Mouse (Mus musculus) CH12.LX (cell line): ENCODE measurements around the gene Acss1. TPM values are rescaled to one million over a fixed set of nuclear protein-coding genes. Genes with fewer than 3 reads are reported as not detected.

ENCODE experiments used
- DNase-seq: peaks from one replicate; pipeline ENCODE4 v3.0.0-alpha.2; 2013; ENCODE audit errors: extremely low read depth
- H3K27ac ChIP-seq: 2 replicates; pipeline ENCODE4 v1.5.1; 2012; ENCODE audit warnings: low read depth, mild to moderate bottlenecking, control low read depth, moderate library complexity; ENCODE audit not compliant: insufficient read depth
- H3K27me3 ChIP-seq: replicated peaks from 2 replicates; pipeline ENCODE3; 2012; ENCODE audit warnings: inconsistent platforms
- H3K36me3 ChIP-seq, 2 experiments: replicated peaks in 1 of 2; 2 replicates each; pipeline versions ENCODE3 to v1.6.1; 2012; ENCODE audit warnings: inconsistent platforms in 1 of 2, low read length in 1 of 2, mild to moderate bottlenecking in 1 of 2, mixed read lengths in 1 of 2, moderate library complexity in 1 of 2; ENCODE audit not compliant: control insufficient read depth in 1 of 2, insufficient read depth in 1 of 2
- H3K4me1 ChIP-seq, 2 experiments: 2 replicates each; pipeline ENCODE4 v1.6.1; 2012; ENCODE audit warnings: inconsistent platforms in 1 of 2, moderate library complexity in 1 of 2; ENCODE audit not compliant: insufficient read depth in 2 of 2, control insufficient read depth in 1 of 2
- H3K4me2 ChIP-seq: 2 replicates; pipeline ENCODE4 v1.6.1; 2012; ENCODE audit warnings: low read depth, mild to moderate bottlenecking, control low read depth; ENCODE audit not compliant: poor library complexity, insufficient read depth, severe bottlenecking
- H3K4me3 ChIP-seq, 3 experiments: fragments of 150-350 bp in 1 of 3; sonication (generic) in 1 of 3; replicated peaks in 1 of 3; 2 replicates each; pipeline versions ENCODE3 to v1.5.1; 2011 to 2012; ENCODE audit warnings: low read depth in 2 of 3, low read length in 2 of 3, mild to moderate bottlenecking in 2 of 3, moderate library complexity in 2 of 3, control low read depth in 1 of 3, improper control_type of control experiment in 1 of 3, inconsistent platforms in 1 of 3, mixed read lengths in 1 of 3; ENCODE audit not compliant: poor library complexity in 1 of 3
- H3K79me2 ChIP-seq: replicated peaks from 2 replicates; pipeline ENCODE4 v1.6.1; 2012; ENCODE audit warnings: mild to moderate bottlenecking, moderate library complexity; ENCODE audit not compliant: control insufficient read depth, poor library complexity, insufficient read depth, severe bottlenecking; ENCODE audit errors: extremely low read depth
- H3K9ac ChIP-seq: 2 replicates; pipeline ENCODE4 v1.6.1; 2012; ENCODE audit warnings: low read depth, mild to moderate bottlenecking, control low read depth, moderate library complexity; ENCODE audit not compliant: insufficient read depth
- H3K9me3 ChIP-seq: replicated peaks from 2 replicates; pipeline ENCODE3; 2012; ENCODE audit warnings: low read length, inconsistent platforms, mixed read lengths
- BHLHE40 ChIP-seq: IDR thresholded peaks from 2 replicates; pipeline ENCODE4 v1.6.1; 2011; ENCODE audit warnings: mild to moderate bottlenecking, low read depth, low read length, improper control_type of control experiment
- CHD1 ChIP-seq: IDR thresholded peaks from 2 replicates; pipeline ENCODE4 v1.6.1; 2012; ENCODE audit warnings: low read depth, low read length, improper control_type of control experiment, inconsistent platforms
- CHD2 ChIP-seq: IDR thresholded peaks from 2 replicates; pipeline ENCODE4 v1.6.1; 2011; ENCODE audit warnings: low read length, improper control_type of control experiment
- CTCF ChIP-seq, 2 experiments: IDR thresholded peaks in 1 of 2; conservative IDR thresholded peaks in 1 of 2; 2 replicates each; pipeline ENCODE4 v1.5.1; 2011 to 2012; ENCODE audit warnings: low read depth in 2 of 2, low read length in 2 of 2, improper control_type of control experiment in 1 of 2, inconsistent platforms in 1 of 2, mild to moderate bottlenecking in 1 of 2, moderate library complexity in 1 of 2
- E2F4 ChIP-seq: IDR thresholded peaks from 2 replicates; pipeline ENCODE4 v1.6.1; 2011; ENCODE audit warnings: low read depth, low read length, improper control_type of control experiment; ENCODE audit not compliant: insufficient replicate concordance
- ELF1 ChIP-seq: IDR thresholded peaks from 2 replicates; pipeline ENCODE4 v1.6.1; 2014; ENCODE audit warnings: low read depth, mild to moderate bottlenecking, inconsistent platforms, low read length, improper control_type of control experiment
- GABPA ChIP-seq: IDR thresholded peaks from 2 replicates; pipeline ENCODE4 v1.6.1; 2012; ENCODE audit warnings: low read depth, low read length, improper control_type of control experiment, inconsistent platforms; ENCODE audit not compliant: insufficient replicate concordance
- HCFC1 ChIP-seq: IDR thresholded peaks from 2 replicates; pipeline ENCODE4 v1.6.1; 2012; ENCODE audit warnings: low read depth, mild to moderate bottlenecking, inconsistent platforms, low read length, improper control_type of control experiment
- JUN ChIP-seq: IDR thresholded peaks from 2 replicates; pipeline ENCODE4 v1.6.1; 2011; ENCODE audit warnings: low read depth, mild to moderate bottlenecking, low read length, improper control_type of control experiment, moderate library complexity; ENCODE audit not compliant: insufficient read depth
- JUND ChIP-seq: conservative IDR thresholded peaks from 2 replicates; pipeline ENCODE4 v1.6.1; 2011; ENCODE audit warnings: low read depth, low read length, improper control_type of control experiment
- KAT2A ChIP-seq: IDR thresholded peaks from 2 replicates; pipeline ENCODE4 v1.6.1; 2012; ENCODE audit warnings: low read length, improper control_type of control experiment, inconsistent platforms; ENCODE audit not compliant: insufficient replicate concordance
- MAFK ChIP-seq: IDR thresholded peaks from 2 replicates; pipeline ENCODE4 v1.6.1; 2011; ENCODE audit warnings: low read length, improper control_type of control experiment; ENCODE audit not compliant: insufficient replicate concordance
- MAZ ChIP-seq: IDR thresholded peaks from 2 replicates; pipeline ENCODE4 v1.6.1; 2012; ENCODE audit warnings: low read depth, mild to moderate bottlenecking, inconsistent platforms, low read length, improper control_type of control experiment, moderate library complexity
- MEF2A ChIP-seq: IDR thresholded peaks from 2 replicates; pipeline ENCODE4 v1.6.1; 2014; ENCODE audit warnings: low read depth, mild to moderate bottlenecking, inconsistent platforms, low read length, improper control_type of control experiment, borderline replicate concordance
- MXI1 ChIP-seq: IDR thresholded peaks from 2 replicates; pipeline ENCODE4 v1.6.1; 2011; ENCODE audit warnings: mild to moderate bottlenecking, low read depth, low read length, improper control_type of control experiment
- MYC ChIP-seq: IDR thresholded peaks from 2 replicates; pipeline ENCODE4 v1.6.1; 2011; ENCODE audit warnings: low read depth, mild to moderate bottlenecking, improper control_type of control experiment, low read length
- NELFE ChIP-seq: IDR thresholded peaks from 2 replicates; pipeline ENCODE4 v1.6.1; 2011; ENCODE audit warnings: low read depth, low read length, improper control_type of control experiment
- NRF1 ChIP-seq: IDR thresholded peaks from 2 replicates; pipeline ENCODE4 v1.6.1; 2014; ENCODE audit warnings: low read depth, mild to moderate bottlenecking, inconsistent platforms, low read length, improper control_type of control experiment, moderate library complexity
- PAX5 ChIP-seq: IDR thresholded peaks from 2 replicates; pipeline ENCODE4 v1.6.1; 2012; ENCODE audit warnings: low read length, inconsistent platforms, mixed read lengths
- POLR2A ChIP-seq: IDR thresholded peaks from 2 replicates; pipeline ENCODE4 v1.6.1; 2011; ENCODE audit warnings: low read depth, mild to moderate bottlenecking, improper control_type of control experiment, low read length
- POLR2AphosphoS2 ChIP-seq: IDR thresholded peaks from 2 replicates; pipeline ENCODE4 v1.6.1; 2011; ENCODE audit warnings: low read depth, low read length, improper control_type of control experiment
- RCOR1 ChIP-seq: conservative IDR thresholded peaks from 2 replicates; pipeline ENCODE4 v1.6.1; 2012; ENCODE audit warnings: low read depth, mild to moderate bottlenecking, inconsistent platforms, low read length, improper control_type of control experiment
- SIN3A ChIP-seq: IDR thresholded peaks from 2 replicates; pipeline ENCODE4 v1.6.1; 2012; ENCODE audit warnings: low read length, improper control_type of control experiment, inconsistent platforms
- SMC3 ChIP-seq: IDR thresholded peaks from 2 replicates; pipeline ENCODE4 v1.6.1; 2011; ENCODE audit warnings: low read depth, low read length, improper control_type of control experiment
- TBP ChIP-seq: conservative IDR thresholded peaks from 2 replicates; pipeline ENCODE4 v1.6.1; 2011; ENCODE audit warnings: low read depth, low read length, improper control_type of control experiment
- UBTF ChIP-seq: IDR thresholded peaks from 2 replicates; pipeline ENCODE4 v1.6.1; 2012; ENCODE audit warnings: low read depth, mild to moderate bottlenecking, inconsistent platforms, low read length, improper control_type of control experiment, moderate library complexity
- USF1 ChIP-seq: IDR thresholded peaks from 2 replicates; pipeline ENCODE4 v1.6.1; 2014; ENCODE audit warnings: low read depth, mild to moderate bottlenecking, inconsistent platforms, low read length, improper control_type of control experiment
- USF2 ChIP-seq: conservative IDR thresholded peaks from 2 replicates; pipeline ENCODE4 v1.6.1; 2011; ENCODE audit warnings: low read depth, low read length, improper control_type of control experiment
- ZC3H11A ChIP-seq: IDR thresholded peaks from 2 replicates; pipeline ENCODE4 v1.6.1; 2012; ENCODE audit warnings: low read depth, mild to moderate bottlenecking, inconsistent platforms, low read length, improper control_type of control experiment
- ZKSCAN1 ChIP-seq: IDR thresholded peaks from 2 replicates; pipeline ENCODE4 v1.6.1; 2012; ENCODE audit warnings: low read depth, inconsistent platforms, low read length, improper control_type of control experiment, borderline replicate concordance
- ZMIZ1 ChIP-seq: IDR thresholded peaks from 2 replicates; pipeline ENCODE4 v1.6.1; 2012; ENCODE audit warnings: low read depth, mild to moderate bottlenecking, inconsistent platforms, low read length, improper control_type of control experiment
- ZNF384 ChIP-seq: IDR thresholded peaks from 2 replicates; pipeline ENCODE4 v1.6.1; 2012; ENCODE audit warnings: low read depth, low read length, improper control_type of control experiment, inconsistent platforms
- dilution Hi-C: fragments of 300-500 bp; cut with MboI; formaldehyde crosslinking; loops from 2 replicates; pipeline ENCODE4 v1.14.3; 2020; ENCODE audit warnings: low sequenced_read_pairs; ENCODE audit not compliant: extremely low pct_unique_long_range_greater_than_20kb, extremely low pct_ligation_motif_present
- in situ Hi-C: fragments of 300-500 bp; cut with MboI; formaldehyde crosslinking; loops from 3 replicates; pipeline ENCODE4 v1.14.3; 2019; ENCODE audit warnings: low sequenced_read_pairs, low pct_ligation_motif_present, low pct_unique_long_range_greater_than_20kb, mixed read lengths
- polyA plus RNA-seq: library from polyadenylated mRNA; unstranded; fragments of >175 nt; gene quantifications from 2 replicates; pipeline ENCODE4 v1.2.1, GENCODE M21; 2012; ENCODE audit warnings: low read depth; ENCODE audit not compliant: insufficient read length
- total RNA-seq, 2 experiments: library from RNA; depleted of rRNA; stranded (reverse); fragments of 300-350 nt in 1 of 2; fragments of >200 nt in 1 of 2; gene quantifications; 2 replicates each; pipeline ENCODE4 v1.2.3; 2012 to 2014

The Acss1 gene
- total and polyA plus RNA-seq, 3 experiments, result 0.39 to 1.7 (median 0.76) TPM

DNA sequence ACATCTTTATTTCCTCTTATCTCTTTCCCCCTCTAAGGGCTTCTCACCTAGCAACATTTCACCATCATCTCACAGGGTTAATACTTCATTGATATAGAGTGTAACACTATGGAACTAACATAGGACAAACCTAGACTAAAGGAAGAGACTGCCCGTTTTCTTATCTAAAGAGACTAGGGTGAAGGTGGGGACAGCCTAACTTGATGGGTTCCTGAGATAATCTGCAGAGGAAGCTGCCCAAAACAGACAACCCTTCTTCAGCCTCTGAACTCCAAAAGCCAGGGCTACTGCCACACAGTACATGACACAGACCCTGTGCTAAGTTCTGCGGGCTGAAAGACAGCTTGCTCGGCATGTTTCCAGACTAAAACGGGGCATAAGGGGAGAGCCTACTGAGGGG, 13.3 kb upstream of the Acss1 start:
- Histone ChIP-seq H3K27me3 (peaks cover 16% of the 10 kb centered on the region), H3K79me2 (no peaks in the 10 kb centered on the region), H3K4me3 (no peak overlapping the region), H3K9ac (no peak overlapping the region), H3K9me3 (no peaks in the 10 kb centered on the region), H3K4me2 (no peak overlapping the region), H3K27ac (no peak overlapping the region), H3K36me3 (no peaks in the 10 kb centered on the region), H3K4me1 (no peaks in the 10 kb centered on the region)
- no peak for DNase-seq
- dilution Hi-C loops (no loop called here), in situ Hi-C loops (no loop called here)
- no peak for TF ChIP-seq ZKSCAN1
- TF ChIP-seq KAT2A, result no peak
- TF ChIP-seq POLR2AphosphoS2, result no peak
- no peak for TF ChIP-seq ZNF384
- no peak for TF ChIP-seq ZMIZ1
- TF ChIP-seq CTCF (conservative IDR thresholded peaks at IDR 0.05 in 1 of 2, IDR thresholded peaks at IDR 0.05 in 1 of 2; ENCODE audit: low read depth in 2 of 2, low read length in 2 of 2), result no peak
- no peak for TF ChIP-seq MAZ
- no peak for TF ChIP-seq MXI1
- no peak for TF ChIP-seq ZC3H11A
- TF ChIP-seq ELF1, result no peak
- TF ChIP-seq USF1, result no peak
- TF ChIP-seq NRF1, result no peak
- TF ChIP-seq NELFE, result no peak

GRCm38 (mm10) chr2:150678392-150678791, 10.1 kb upstream of the Acss1 start:
- peak; percentile 82 for DNase-seq
- dilution Hi-C loops, result no loop called here
- no peaks in the 10 kb centered on the region for H3K9me3 ChIP-seq
- H3K79me2 ChIP-seq, result no peaks in the 10 kb centered on the region
- no peak overlapping the region for H3K4me3 ChIP-seq
- peak overlapping the region; percentile 10; the same call in 1 of the 2 replicates for H3K4me2 ChIP-seq
- H3K9ac ChIP-seq, result no peak overlapping the region
- H3K36me3 ChIP-seq, result no peaks in the 10 kb centered on the region
- peaks cover 8 to 18% of the 10 kb centered on the region in 2 experiments for H3K4me1 ChIP-seq
- no peak overlapping the region for H3K27ac ChIP-seq
- in situ Hi-C loops, result no loop called here
- no peaks in the 10 kb centered on the region for H3K27me3 ChIP-seq
- TF ChIP-seq PAX5 (no peak), CHD2 (no peak), BHLHE40 (no peak), TBP (no peak), MYC (0 out of 2 replicates have a peak, but pooled peaks have one; percentile 12), MEF2A (no peak), ZMIZ1 (no peak), NELFE (no peak; the same call in 1 of the 2 replicates), E2F4 (no peak), CTCF (conservative IDR thresholded peaks at IDR 0.05 in 1 of 2, IDR thresholded peaks at IDR 0.05 in 1 of 2; ENCODE audit: low read depth in 2 of 2, low read length in 2 of 2) (peak; percentile 73 to 97), SIN3A (peak; percentile 45; the same call in 1 of the 2 replicates), POLR2AphosphoS2 (no peak), MAFK (no peak), POLR2A (no peak), JUND (no peak; the same call in 1 of the 2 replicates), HCFC1 (no peak), ELF1 (no peak), GABPA (no peak), CHD1 (no peak), MXI1 (no peak), USF1 (no peak), RCOR1 (no peak), UBTF (no peak), SMC3 (peak; percentile 90), USF2 (no peak), JUN (no peak), MAZ (no peak)
